Mouse (Mus musculus): Measurements from ENCODE around the gene Dscaml1.

DNA sequence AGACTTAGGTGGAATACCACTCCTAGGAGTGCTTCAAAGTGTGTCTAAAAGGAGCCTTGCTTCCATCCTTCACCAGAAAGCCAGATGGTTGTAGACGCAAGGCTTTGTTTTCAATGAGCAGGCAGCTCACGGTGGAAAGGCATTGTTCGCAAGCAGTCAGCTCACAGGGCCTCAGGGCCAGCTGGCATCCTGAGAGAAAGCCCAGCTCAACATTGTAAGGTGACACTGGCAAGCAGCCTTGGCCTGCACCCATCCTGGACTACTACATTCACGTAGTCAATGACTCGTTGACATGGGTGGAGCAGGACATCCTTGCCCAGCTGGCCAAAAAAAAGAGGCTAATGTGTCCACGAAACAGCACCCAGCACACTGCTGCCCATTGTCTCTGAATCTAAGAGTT, 134.6 kb downstream of the Dscaml1 start:
- TF ChIP-seq CTCF (IDR thresholded peaks at IDR 0.05; ENCODE audit: extremely low read depth, insufficient read depth, insufficient read length, insufficient replicate concordance) (no peak), POLR2A (IDR thresholded peaks at IDR 0.05; ENCODE audit: low read depth, low read length) (no peak)
